Mouse (Mus musculus) C2C12 (cell line): Measurements from ENCODE around the gene Zfp597. TPM values are rescaled to one million over a fixed set of nuclear protein-coding genes. Genes with fewer than 3 reads are reported as not detected.

ENCODE experiments used
- H3K27me3 ChIP-seq: one replicate; pipeline ENCODE4 v1.6.1; 2011; ENCODE audit not compliant: control insufficient read depth, insufficient read depth, insufficient read length
- H3K36me3 ChIP-seq: one replicate; pipeline ENCODE4 v1.6.1; 2011; ENCODE audit not compliant: control insufficient read depth, insufficient read depth
- H3K4me3 ChIP-seq: one replicate; pipeline ENCODE4 v1.5.1; 2011; ENCODE audit warnings: mild to moderate bottlenecking, control low read depth; ENCODE audit not compliant: poor library complexity, insufficient read depth, severe bottlenecking
- H3K79me2 ChIP-seq: one replicate; pipeline ENCODE4 v1.6.1; 2011; ENCODE audit not compliant: control insufficient read depth, insufficient read depth
- H3K79me3 ChIP-seq: one replicate; pipeline ENCODE4 v1.6.1; 2011; ENCODE audit warnings: low read depth, control low read depth
- H3ac ChIP-seq: one replicate; pipeline ENCODE3; 2011; ENCODE audit warnings: low read depth; ENCODE audit not compliant: control insufficient read depth, insufficient read length
- CEBPB ChIP-seq: IDR thresholded peaks from one replicate; pipeline ENCODE4 v1.6.1; 2011; ENCODE audit warnings: low read depth, mild to moderate bottlenecking, control low read depth, moderate library complexity
- CTCF ChIP-seq: IDR thresholded peaks from one replicate; pipeline ENCODE4 v1.5.1; 2011; ENCODE audit not compliant: control insufficient read depth, insufficient read depth, insufficient read length
- FOSL1 ChIP-seq: IDR thresholded peaks from one replicate; pipeline ENCODE4 v1.8.0; 2011; ENCODE audit warnings: mild to moderate bottlenecking, low read length; ENCODE audit not compliant: poor library complexity, insufficient read depth, severe bottlenecking
- MAX ChIP-seq: IDR thresholded peaks from one replicate; pipeline ENCODE4 v1.6.1; 2011; ENCODE audit warnings: mild to moderate bottlenecking, control low read depth
- MYOD1 ChIP-seq: IDR thresholded peaks from one replicate; pipeline ENCODE4 v1.6.1; 2011; ENCODE audit warnings: low read depth; ENCODE audit not compliant: control insufficient read depth, insufficient read length
- MYOG ChIP-seq: IDR thresholded peaks from one replicate; pipeline ENCODE4 v1.6.1; 2011; ENCODE audit not compliant: control insufficient read depth, insufficient read length; ENCODE audit errors: extremely low read depth
- USF1 ChIP-seq: IDR thresholded peaks from one replicate; pipeline ENCODE4 v1.6.1; 2011; ENCODE audit warnings: low read depth, mild to moderate bottlenecking, control low read depth, moderate library complexity
- polyA plus RNA-seq: library from polyadenylated mRNA; unstranded; fragments of >200 nt; fragmentation: generic; extraction: Trizol; gene quantifications from one replicate; pipeline ENCODE4 v1.2.1, GENCODE M21; 2012; ENCODE audit warnings: missing spikeins

The Zfp597 gene
- polyA plus RNA-seq, 1 experiment: 1.1 TPM

- H3K4me3 ChIP-seq: no peak overlapping the region
- no peak for TF ChIP-seq MYOG
- TF ChIP-seq CEBPB: no peak
- no peak for TF ChIP-seq USF1
- TF ChIP-seq FOSL1: no peak
- TF ChIP-seq MAX: no peak
- no peak for TF ChIP-seq MYOD1
- TF ChIP-seq CTCF: no peak
- peaks cover 64% of the 10 kb centered on the region for H3K36me3 ChIP-seq
- H3K79me2 ChIP-seq: peaks cover 12% of the 10 kb centered on the region
- peaks cover 3% of the 10 kb centered on the region for H3K79me3 ChIP-seq
- no peak overlapping the region for H3ac ChIP-seq
- no peaks in the 10 kb centered on the region for H3K27me3 ChIP-seq
Observed at GRCm38 (mm10) chr16:3896553-3896952, 12.2 kb upstream of the Zfp597 start.

DNA sequence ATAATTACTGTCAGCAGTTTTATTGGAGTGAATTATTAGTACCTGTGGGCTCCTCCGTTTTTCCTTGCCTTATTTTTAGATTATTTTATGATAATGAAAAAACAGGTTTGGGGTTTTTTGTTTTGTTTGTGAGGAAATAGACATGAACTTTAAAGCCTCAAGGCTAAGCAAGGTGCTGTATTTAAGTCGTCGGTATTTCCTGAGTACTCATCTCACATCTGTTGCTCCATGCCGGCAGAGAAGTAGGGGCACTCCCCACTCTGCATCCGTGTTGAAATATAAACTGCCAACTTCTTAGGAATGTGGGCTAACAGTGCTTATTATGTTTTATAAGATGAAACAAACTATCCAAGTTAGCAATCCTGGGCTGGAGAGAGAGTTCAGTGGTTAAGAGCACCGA lies 11.7 kb upstream of the Zfp597 start:
- Histone ChIP-seq H3K79me2 (peaks cover 17% of the 10 kb centered on the region), H3K27me3 (no peaks in the 10 kb centered on the region), H3K4me3 (no peak overlapping the region), H3ac (no peak overlapping the region), H3K36me3 (peaks cover 59% of the 10 kb centered on the region), H3K79me3 (peaks cover 3% of the 10 kb centered on the region)
- TF ChIP-seq MYOD1: no peak
- no peak for TF ChIP-seq MAX
- TF ChIP-seq MYOG: no peak
- no peak for TF ChIP-seq FOSL1
- TF ChIP-seq CEBPB: no peak
- no peak for TF ChIP-seq USF1
- TF ChIP-seq CTCF: no peak

- no peak for TF ChIP-seq FOSL1
- TF ChIP-seq MAX: no peak
- no peak for TF ChIP-seq MYOD1
- TF ChIP-seq MYOG: no peak
- no peak for TF ChIP-seq CTCF
- Histone ChIP-seq H3K4me3 (no peak overlapping the region), H3K27me3 (no peaks in the 10 kb centered on the region), H3ac (no peak overlapping the region), H3K36me3 (peaks cover 51% of the 10 kb centered on the region), H3K79me3 (peaks cover 9% of the 10 kb centered on the region), H3K79me2 (peaks cover 25% of the 10 kb centered on the region)
Observed at GRCm38 (mm10) chr16:3895173-3895792, 10.9 kb upstream of the Zfp597 start.

GRCm38 (mm10) chr16:3893739-3894138 lies 9.4 kb upstream of the Zfp597 start:
- Histone ChIP-seq H3K79me2 (peaks cover 38% of the 10 kb centered on the region), H3K4me3 (no peak overlapping the region), H3ac (no peak overlapping the region), H3K36me3 (peaks cover 37% of the 10 kb centered on the region), H3K79me3 (peaks cover 12% of the 10 kb centered on the region), H3K27me3 (no peaks in the 10 kb centered on the region)
- TF ChIP-seq MYOG (no peak), USF1 (no peak), MYOD1 (no peak), CEBPB (no peak), MAX (no peak), CTCF (no peak), FOSL1 (no peak)

DNA sequence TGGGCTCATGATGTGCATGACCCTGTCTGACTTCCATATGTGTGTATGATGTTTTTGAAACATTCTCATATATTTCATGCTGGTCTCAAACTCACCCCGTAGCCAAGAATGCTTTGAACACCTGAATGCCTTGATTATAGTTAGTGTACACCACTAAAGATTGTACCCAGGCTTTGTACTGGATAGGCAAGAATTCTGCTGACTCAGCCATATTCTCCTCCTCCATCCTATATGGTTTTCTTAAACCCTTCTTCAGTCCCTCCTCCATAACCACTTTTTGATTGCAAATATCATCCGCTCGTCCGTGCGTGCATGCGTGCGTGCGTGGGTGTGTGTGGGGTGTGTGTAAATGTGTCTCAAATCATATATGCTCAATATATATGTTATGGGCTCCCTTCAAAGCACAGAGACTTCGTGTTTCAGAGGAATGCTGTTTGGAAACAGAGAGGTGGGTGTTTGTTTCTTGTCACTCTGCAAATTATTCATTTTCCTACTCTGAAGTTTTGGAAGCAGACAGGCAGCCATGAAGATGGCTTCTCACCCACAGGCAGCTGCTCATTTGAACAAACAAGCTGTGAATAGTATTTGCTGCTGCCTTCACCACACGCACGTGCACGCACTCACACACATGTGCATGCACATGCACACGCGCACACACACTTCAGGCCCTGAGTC lies 7.4 kb upstream of the Zfp597 start:
- peaks cover 58% of the 10 kb centered on the region for H3K79me2 ChIP-seq

More for the DNA sequence above, 7.4 kb upstream of the Zfp597 start:
- Histone ChIP-seq H3K27me3 (no peaks in the 10 kb centered on the region), H3K36me3 (peaks cover 23% of the 10 kb centered on the region), H3K79me3 (peaks cover 26% of the 10 kb centered on the region), H3K4me3 (no peak overlapping the region), H3ac (no peak overlapping the region)
- TF ChIP-seq CTCF (no peak), CEBPB (no peak), USF1 (no peak), MYOD1 (no peak), MYOG (no peak), MAX (no peak), FOSL1 (no peak)
